Mouse (Mus musculus): ENCODE measurements at regions not wholly inside any gene's neighbourhood (a gene's known extent, or its start where the extent isn't known, plus 50 kb on each side); places are given as distances from the start of the nearest gene placed in this dataset.

DNA sequence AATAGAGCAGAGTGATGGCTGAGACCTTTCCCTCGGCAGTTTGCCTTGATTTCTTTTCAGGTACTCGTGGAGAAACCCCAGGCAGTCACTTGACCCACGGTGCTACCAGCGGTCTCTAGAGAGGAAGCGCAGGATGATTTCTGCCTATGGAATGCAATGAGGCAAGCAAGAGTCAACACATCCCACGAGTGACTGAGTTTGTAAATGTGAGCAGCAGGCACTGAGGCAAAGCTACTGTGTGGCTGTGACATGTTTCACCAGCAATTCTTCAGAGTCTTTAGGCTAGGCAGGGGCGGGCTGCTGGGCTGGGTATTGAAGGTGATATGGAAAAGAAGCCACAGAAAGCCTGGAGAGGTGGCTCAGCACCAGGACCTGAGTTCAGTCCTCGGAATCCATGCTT is 187.4 kb upstream of the BB014433 start:
- H3K27me3 ChIP-seq (ENCODE audit: control insufficient read depth, insufficient read depth, low read length) = no peaks in the 10 kb centered on the region
- no peaks in the 10 kb centered on the region for H3K4me1 ChIP-seq (ENCODE audit: control insufficient read depth, insufficient read depth, insufficient read length)
- 63% methylated on average over 8 of the region's 8 CpGs for WGBS

DNA sequence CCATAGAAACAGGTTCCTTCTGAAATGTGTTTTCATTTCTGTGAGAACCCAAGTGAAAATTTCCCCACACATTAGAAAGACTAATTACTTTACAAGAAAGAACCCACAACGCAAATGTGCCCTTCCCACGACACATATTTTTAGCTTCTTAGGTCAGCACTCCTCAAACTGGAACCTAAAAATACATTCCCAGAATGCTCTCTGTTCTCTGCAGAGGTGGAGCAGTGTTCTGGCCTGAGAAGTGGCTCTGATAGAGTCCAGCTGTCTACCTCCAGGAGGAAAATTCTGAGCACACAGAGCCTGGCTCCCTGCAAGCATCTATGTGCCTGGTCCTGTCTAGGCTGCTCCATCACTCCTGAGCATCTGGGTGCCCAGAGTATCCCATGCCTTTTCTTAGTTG is 184.3 kb upstream of the BB014433 start:
- WGBS = 63% methylated on average over 2 of the region's 2 CpGs

More for the DNA sequence above, 187.4 kb upstream of the BB014433 start:
- Histone ChIP-seq H3K27ac (ENCODE audit: insufficient read depth, low read length) (no peak overlapping the region), H3K4me3 (ENCODE audit: extremely low read depth, insufficient read depth, insufficient read length) (no peak overlapping the region), H3K36me3 (ENCODE audit: control insufficient read depth, insufficient read depth, low read length) (no peaks in the 10 kb centered on the region)
- TF ChIP-seq POLR2A (IDR thresholded peaks at IDR 0.05; ENCODE audit: low read depth, low read length) (no peak), CTCF (IDR thresholded peaks at IDR 0.05; ENCODE audit: extremely low read depth, insufficient read depth, insufficient read length, insufficient replicate concordance) (no peak)
- no peak for DNase-seq (ENCODE audit: low read depth in 1 of 2, low spot score in 2 of 2)

GRCm38 (mm10) chr8:15221211-15221912 is 175.5 kb upstream of the BB014433 start:
- no peaks in the 10 kb centered on the region for H3K4me1 ChIP-seq (ENCODE audit: control insufficient read depth, insufficient read depth, insufficient read length)
- WGBS = 45% methylated on average over 13 of the region's 13 CpGs
- H3K4me3 ChIP-seq (ENCODE audit: extremely low read depth, insufficient read depth, insufficient read length) = no peak overlapping the region
- H3K36me3 ChIP-seq (ENCODE audit: control insufficient read depth, insufficient read depth, low read length) = no peaks in the 10 kb centered on the region
- no peaks in the 10 kb centered on the region for H3K27me3 ChIP-seq (ENCODE audit: control insufficient read depth, insufficient read depth, low read length)
- peak in 1 of 2 experiments; percentile 6 for DNase-seq (ENCODE audit: low read depth in 1 of 2, low spot score in 2 of 2)
- TF ChIP-seq POLR2A (IDR thresholded peaks at IDR 0.05; ENCODE audit: low read depth, low read length) (no peak), CTCF (IDR thresholded peaks at IDR 0.05; ENCODE audit: extremely low read depth, insufficient read depth, insufficient read length, insufficient replicate concordance) (0 out of 2 replicates have a peak, but pooled peaks have one; percentile 5)
- no peak overlapping the region for H3K27ac ChIP-seq (ENCODE audit: insufficient read depth, low read length)

More for the DNA sequence above, 184.3 kb upstream of the BB014433 start:
- no peak for DNase-seq (ENCODE audit: low read depth in 1 of 2, low spot score in 2 of 2)
- no peak overlapping the region for H3K4me3 ChIP-seq (ENCODE audit: extremely low read depth, insufficient read depth, insufficient read length)
- H3K27me3 ChIP-seq (ENCODE audit: control insufficient read depth, insufficient read depth, low read length) = no peaks in the 10 kb centered on the region
- TF ChIP-seq POLR2A (IDR thresholded peaks at IDR 0.05; ENCODE audit: low read depth, low read length) = no peak
- TF ChIP-seq CTCF (IDR thresholded peaks at IDR 0.05; ENCODE audit: extremely low read depth, insufficient read depth, insufficient read length, insufficient replicate concordance) = no peak
- H3K27ac ChIP-seq (ENCODE audit: insufficient read depth, low read length) = no peak overlapping the region
- H3K36me3 ChIP-seq (ENCODE audit: control insufficient read depth, insufficient read depth, low read length) = no peaks in the 10 kb centered on the region
- no peaks in the 10 kb centered on the region for H3K4me1 ChIP-seq (ENCODE audit: control insufficient read depth, insufficient read depth, insufficient read length)

GRCm38 (mm10) chr8:15209856-15210521 is 164.1 kb upstream of the BB014433 start:
- 56% methylated on average over 6 of the region's 6 CpGs for WGBS
- TF ChIP-seq CTCF (IDR thresholded peaks at IDR 0.05; ENCODE audit: extremely low read depth, insufficient read depth, insufficient read length, insufficient replicate concordance) (no peak), POLR2A (IDR thresholded peaks at IDR 0.05; ENCODE audit: low read depth, low read length) (no peak)
- DNase-seq (ENCODE audit: low read depth in 1 of 2, low spot score in 2 of 2) = no peak

GRCm38 (mm10) chr8:15201556-15201955 is 155.7 kb upstream of the BB014433 start:
- no peak overlapping the region for H3K4me3 ChIP-seq (ENCODE audit: extremely low read depth, insufficient read depth, insufficient read length)
- WGBS = 85% methylated on average over 6 of the region's 6 CpGs
- no peaks in the 10 kb centered on the region for H3K27me3 ChIP-seq (ENCODE audit: control insufficient read depth, insufficient read depth, low read length)
- no peak for TF ChIP-seq POLR2A (IDR thresholded peaks at IDR 0.05; ENCODE audit: low read depth, low read length)
- no peak for TF ChIP-seq CTCF (IDR thresholded peaks at IDR 0.05; ENCODE audit: extremely low read depth, insufficient read depth, insufficient read length, insufficient replicate concordance)
- DNase-seq (ENCODE audit: low read depth in 1 of 2, low spot score in 2 of 2) = no peak
- H3K27ac ChIP-seq (ENCODE audit: insufficient read depth, low read length) = no peak overlapping the region
- H3K36me3 ChIP-seq (ENCODE audit: control insufficient read depth, insufficient read depth, low read length) = no peaks in the 10 kb centered on the region
- H3K4me1 ChIP-seq (ENCODE audit: control insufficient read depth, insufficient read depth, insufficient read length) = no peaks in the 10 kb centered on the region

More at GRCm38 (mm10) chr8:15209856-15210521, 164.1 kb upstream of the BB014433 start:
- no peaks in the 10 kb centered on the region for H3K27me3 ChIP-seq (ENCODE audit: control insufficient read depth, insufficient read depth, low read length)
- H3K4me1 ChIP-seq (ENCODE audit: control insufficient read depth, insufficient read depth, insufficient read length) = no peaks in the 10 kb centered on the region
- H3K27ac ChIP-seq (ENCODE audit: insufficient read depth, low read length) = no peak overlapping the region
- H3K4me3 ChIP-seq (ENCODE audit: extremely low read depth, insufficient read depth, insufficient read length) = no peak overlapping the region
- no peaks in the 10 kb centered on the region for H3K36me3 ChIP-seq (ENCODE audit: control insufficient read depth, insufficient read depth, low read length)

- DNase-seq (ENCODE audit: low read depth in 1 of 2, low spot score in 2 of 2) = no peak
- H3K27ac ChIP-seq (ENCODE audit: insufficient read depth, low read length) = no peak overlapping the region
- TF ChIP-seq POLR2A (IDR thresholded peaks at IDR 0.05; ENCODE audit: low read depth, low read length) = no peak
- TF ChIP-seq CTCF (IDR thresholded peaks at IDR 0.05; ENCODE audit: extremely low read depth, insufficient read depth, insufficient read length, insufficient replicate concordance) = no peak
- H3K36me3 ChIP-seq (ENCODE audit: control insufficient read depth, insufficient read depth, low read length) = no peaks in the 10 kb centered on the region
- H3K27me3 ChIP-seq (ENCODE audit: control insufficient read depth, insufficient read depth, low read length) = no peaks in the 10 kb centered on the region
- H3K4me1 ChIP-seq (ENCODE audit: control insufficient read depth, insufficient read depth, insufficient read length) = no peaks in the 10 kb centered on the region
- 82% methylated on average over 3 of the region's 3 CpGs for WGBS
- H3K4me3 ChIP-seq (ENCODE audit: extremely low read depth, insufficient read depth, insufficient read length) = no peak overlapping the region
Observed at GRCm38 (mm10) chr8:15190708-15191107, 144.8 kb upstream of the BB014433 start.

All from spleen, adult 2 months (tissue).